In genomic region chr5:72586667-72587191, GRCm38 (mm10) we compare ENCODE assay signal across 14 mouse cellular contexts. TPM values are rescaled to one million over a fixed set of nuclear protein-coding genes. Genes with fewer than 3 reads are reported as not detected.
DNase-seq lines count a peak whose midpoint lies in the region; ATAC-seq and TF ChIP-seq lines count a peak whose summit lies in the region.
"Not testable (repeated sequence)": the region's sequence is repeated elsewhere in the genome, so short reads cannot be mapped to it uniquely, and the experiment has no call there.
"Had no signal": no experiment of that assay in that cellular context is flagged by ENCODE, and none has a peak within 500 bp of the region (broad histone marks: within the 10 kb centered on the region; RNA-seq: fewer than 3 reads in every experiment).

No protein-coding gene starts in this region.

- peak; percentile 19 for DNase-seq in embryonic facial prominence, embryonic 10.5 days (ENCODE audit: low spot score)
- DNase-seq in heart, postnatal 0 days (ENCODE audit: low spot score), result not testable (repeated sequence)
- DNase-seq in thymus, postnatal 4 days, result peak; percentile 13

- not testable (repeated sequence) for H3K9me3 ChIP-seq in embryonic facial prominence, embryonic 10.5 days; forebrain, embryonic 15.5 days; heart, postnatal 0 days (replicated peaks; ENCODE audit: control insufficient read depth, low read length); intestine, embryonic 16.5 days (ENCODE audit: control insufficient read depth, low read length); limb, embryonic 15.5 days; neural tube, embryonic 13.5 days

- H3K36me3 ChIP-seq in embryonic facial prominence, embryonic 10.5 days (replicated peaks); forebrain, embryonic 15.5 days; heart, postnatal 0 days (replicated peaks; ENCODE audit: control insufficient read depth, insufficient read depth, low read length); intestine, embryonic 16.5 days (ENCODE audit: control insufficient read depth, insufficient read depth, low read length); limb, embryonic 15.5 days; neural tube, embryonic 13.5 days: not testable (repeated sequence)

- not testable (repeated sequence) for H3K4me1 ChIP-seq in embryonic facial prominence, embryonic 10.5 days; forebrain, embryonic 15.5 days; heart, postnatal 0 days (ENCODE audit: control insufficient read depth, insufficient read depth); intestine, embryonic 16.5 days (ENCODE audit: control insufficient read depth, insufficient read depth, low read length); limb, embryonic 15.5 days; neural tube, embryonic 13.5 days (replicated peaks)

- WGBS in embryonic facial prominence, embryonic 10.5 days, result 43% methylated on average over 25 of the region's 25 CpGs
- 45% methylated on average over 25 of the region's 25 CpGs for WGBS in forebrain, embryonic 15.5 days
- 39% methylated on average over 25 of the region's 25 CpGs for WGBS in heart, postnatal 0 days
- WGBS in intestine, embryonic 16.5 days, result 47% methylated on average over 25 of the region's 25 CpGs
- WGBS in limb, embryonic 15.5 days, result 42% methylated on average over 25 of the region's 25 CpGs
- 46% methylated on average over 25 of the region's 25 CpGs for WGBS in neural tube, embryonic 13.5 days

- TF ChIP-seq CTCF in heart, postnatal 0 days (IDR thresholded peaks at IDR 0.05; ENCODE audit: low read depth), result not testable (repeated sequence)

- ATAC-seq in forebrain, embryonic 15.5 days (replicated peaks), result peak; percentile 78
- not testable (repeated sequence) for ATAC-seq in heart, postnatal 0 days (ENCODE audit: insufficient read depth, low read depth); limb, embryonic 15.5 days (ENCODE audit: insufficient number of reproducible peaks, low FRiP score, low TSS enrichment, low read depth)
- ATAC-seq in intestine, embryonic 16.5 days, result 0 out of 2 replicates have a peak, but pooled peaks have one; percentile 16
- ATAC-seq in megakaryocyte progenitor cell, adult 5-6 weeks (replicated peaks; ENCODE audit: poor library complexity), result 0 out of 2 replicates have a peak, but pooled peaks have one; percentile 19
- ATAC-seq in neural tube, embryonic 13.5 days (ENCODE audit: low read depth), result peak; percentile 84

- peak overlapping the region; percentile 27 for H3K9ac ChIP-seq in forebrain, embryonic 15.5 days (replicated peaks)
- H3K9ac ChIP-seq in heart, postnatal 0 days (replicated peaks; ENCODE audit: low read depth, low read length); limb, embryonic 15.5 days: not testable (repeated sequence)
- H3K9ac ChIP-seq in intestine, embryonic 16.5 days (ENCODE audit: low read depth, low read length), result peak overlapping the region; percentile 45; the same call in 1 of the 2 replicates
- H3K9ac ChIP-seq in neural tube, embryonic 13.5 days, result peak overlapping the region; percentile 62

- H3K27me3 ChIP-seq in embryonic facial prominence, embryonic 10.5 days (replicated peaks; ENCODE audit: low read depth, poor library complexity, severe bottlenecking), result peaks cover 53% of the 10 kb centered on the region
- H3K27me3 ChIP-seq in forebrain, embryonic 15.5 days; intestine, embryonic 16.5 days (replicated peaks; ENCODE audit: control insufficient read depth, insufficient read depth, low read length): not testable (repeated sequence)
- H3K27me3 ChIP-seq in heart, postnatal 0 days (ENCODE audit: control insufficient read depth, insufficient read depth, low read length), result peaks cover 25% of the 10 kb centered on the region
- peaks cover 15% of the 10 kb centered on the region for H3K27me3 ChIP-seq in limb, embryonic 15.5 days
- peaks cover 20% of the 10 kb centered on the region; the same call in 1 of the 2 replicates for H3K27me3 ChIP-seq in neural tube, embryonic 13.5 days

- H3K27ac ChIP-seq in embryonic facial prominence, embryonic 10.5 days (replicated peaks); forebrain, embryonic 15.5 days (replicated peaks); heart, postnatal 0 days (ENCODE audit: low read depth); intestine, embryonic 16.5 days (ENCODE audit: low read length); limb, embryonic 15.5 days; neural tube, embryonic 13.5 days (replicated peaks): not testable (repeated sequence)

- H3K4me2 ChIP-seq in forebrain, embryonic 15.5 days (replicated peaks), result peak overlapping the region; percentile 68
- peak overlapping the region; percentile 59 for H3K4me2 ChIP-seq in heart, postnatal 0 days (ENCODE audit: low read depth, low read length)
- peak overlapping the region; percentile 77 for H3K4me2 ChIP-seq in intestine, embryonic 16.5 days (ENCODE audit: low read depth, low read length)
- peak overlapping the region; percentile 59 for H3K4me2 ChIP-seq in limb, embryonic 15.5 days
- H3K4me2 ChIP-seq in neural tube, embryonic 13.5 days, result peak overlapping the region; percentile 63

- H3K4me3 ChIP-seq in embryonic facial prominence, embryonic 10.5 days, result peak overlapping the region; percentile 57
- peak overlapping the region; percentile 39 for H3K4me3 ChIP-seq in forebrain, embryonic 15.5 days
- peak overlapping the region; percentile 43 for H3K4me3 ChIP-seq in heart, postnatal 0 days (ENCODE audit: low read depth, low read length)
- peak overlapping the region; percentile 46 for H3K4me3 ChIP-seq in intestine, embryonic 16.5 days (ENCODE audit: low read length)
- H3K4me3 ChIP-seq in limb, embryonic 15.5 days, result peak overlapping the region; percentile 38
- peak overlapping the region; percentile 41 for H3K4me3 ChIP-seq in neural tube, embryonic 13.5 days

- TF ChIP-seq EP300 in heart, postnatal 0 days (IDR thresholded peaks at IDR 0.05; ENCODE audit: low read depth), result not testable (repeated sequence)

RNA-seq across cellular contexts. Expression of gene Gm5868, which starts 0.6 kb away (rescaled TPM):
- polyA plus RNA-seq in embryonic facial prominence, embryonic 10.5 days (2016; fragmentation: Nextera tagmentation; extraction: Ambion mirVana), result 1.1 and 2.0 TPM in 2 replicates
- polyA plus RNA-seq in forebrain, embryonic 15.5 days (2015; fragmentation: Nextera tagmentation; extraction: Ambion mirVana), result 2.3 and 2.5 TPM in 2 replicates
- not detected in 2 replicates for total RNA-seq in heart, postnatal 0 days (2014; rRNA removed; ENCODE audit: low replicate concordance)
- not detected in 2 replicates for polyA plus RNA-seq in heart, postnatal 0 days (2015; fragmentation: Nextera tagmentation; extraction: Ambion mirVana)
- polyA plus RNA-seq in intestine, embryonic 16.5 days (2015; fragmentation: Nextera tagmentation; extraction: Ambion mirVana), result 0.29 and 0.42 TPM in 2 replicates
- polyA plus RNA-seq in limb, embryonic 15.5 days (2015; fragmentation: Nextera tagmentation; extraction: Ambion mirVana), result 0.27 and 0.31 TPM in 2 replicates
- not detected in 2 replicates for total RNA-seq in megakaryocyte progenitor cell, adult 5-6 weeks (2015)
- total RNA-seq in megakaryocyte progenitor cell, adult 5-6 weeks (2017), result not detected in 2 replicates
- polyA plus RNA-seq in neural tube, embryonic 13.5 days (2015; fragmentation: Nextera tagmentation; extraction: Ambion mirVana), result 10.5 and 10.8 TPM in 2 replicates
- total RNA-seq: CH12.LX; gastrocnemius, postnatal 4 days; heart, postnatal 4 days had no signal
- polyA plus RNA-seq: adrenal gland, adult 2 months had no signal

RNA-seq across cellular contexts. Expression of gene Zar1, which starts 5.7 kb away (rescaled TPM):
- 1.2 and 1.3 TPM in 2 replicates for polyA plus RNA-seq in embryonic facial prominence, embryonic 10.5 days (2016; fragmentation: Nextera tagmentation; extraction: Ambion mirVana)
- 1.2 and 1.6 TPM in 2 replicates for polyA plus RNA-seq in forebrain, embryonic 15.5 days (2015; fragmentation: Nextera tagmentation; extraction: Ambion mirVana)
- total RNA-seq in heart, postnatal 0 days (2014; rRNA removed; ENCODE audit: low replicate concordance), result not detected in 2 replicates
- polyA plus RNA-seq in heart, postnatal 0 days (2015; fragmentation: Nextera tagmentation; extraction: Ambion mirVana), result not detected in 2 replicates
- 0.09 TPM in 1 of 2 replicates, not detected in the other for polyA plus RNA-seq in intestine, embryonic 16.5 days (2015; fragmentation: Nextera tagmentation; extraction: Ambion mirVana)
- polyA plus RNA-seq in limb, embryonic 15.5 days (2015; fragmentation: Nextera tagmentation; extraction: Ambion mirVana), result 0.40 and 0.61 TPM in 2 replicates
- not detected in 2 replicates for total RNA-seq in megakaryocyte progenitor cell, adult 5-6 weeks (2015)
- total RNA-seq in megakaryocyte progenitor cell, adult 5-6 weeks (2017), result not detected in 2 replicates
- 3.8 and 5.9 TPM in 2 replicates for polyA plus RNA-seq in neural tube, embryonic 13.5 days (2015; fragmentation: Nextera tagmentation; extraction: Ambion mirVana)
- total RNA-seq: adrenal gland, adult 2 months; CH12.LX; gastrocnemius, postnatal 4 days; heart, postnatal 4 days had no signal
- polyA plus RNA-seq: adrenal gland, adult 2 months had no signal

RNA-seq across cellular contexts. Expression of gene Nfxl1, which starts 27.2 kb away (rescaled TPM):
- polyA plus RNA-seq in embryonic facial prominence, embryonic 10.5 days (2016; fragmentation: Nextera tagmentation; extraction: Ambion mirVana), result 19.3 and 20.5 TPM in 2 replicates
- 14.4 TPM in 2 replicates for polyA plus RNA-seq in forebrain, embryonic 15.5 days (2015; fragmentation: Nextera tagmentation; extraction: Ambion mirVana)
- total RNA-seq in heart, postnatal 0 days (2014; rRNA removed; ENCODE audit: low replicate concordance), result 6.3 and 8.4 TPM in 2 replicates
- 4.3 and 4.9 TPM in 2 replicates for polyA plus RNA-seq in heart, postnatal 0 days (2015; fragmentation: Nextera tagmentation; extraction: Ambion mirVana)
- polyA plus RNA-seq in intestine, embryonic 16.5 days (2015; fragmentation: Nextera tagmentation; extraction: Ambion mirVana), result 9.6 and 11.3 TPM in 2 replicates
- 15.4 and 16.6 TPM in 2 replicates for polyA plus RNA-seq in limb, embryonic 15.5 days (2015; fragmentation: Nextera tagmentation; extraction: Ambion mirVana)
- total RNA-seq in megakaryocyte progenitor cell, adult 5-6 weeks (2015), result 15.3 and 21.6 TPM in 2 replicates
- total RNA-seq in megakaryocyte progenitor cell, adult 5-6 weeks (2017), result 13.0 and 25.4 TPM in 2 replicates
- polyA plus RNA-seq in neural tube, embryonic 13.5 days (2015; fragmentation: Nextera tagmentation; extraction: Ambion mirVana), result 13.7 and 15.2 TPM in 2 replicates

RNA-seq across cellular contexts. Expression of gene Cnga1, which starts 57.3 kb away (rescaled TPM):
- polyA plus RNA-seq in embryonic facial prominence, embryonic 10.5 days (2016; fragmentation: Nextera tagmentation; extraction: Ambion mirVana), result not detected in 2 replicates
- polyA plus RNA-seq in forebrain, embryonic 15.5 days (2015; fragmentation: Nextera tagmentation; extraction: Ambion mirVana), result not detected in 2 replicates
- total RNA-seq in heart, postnatal 0 days (2014; rRNA removed; ENCODE audit: low replicate concordance), result not detected in 2 replicates
- polyA plus RNA-seq in heart, postnatal 0 days (2015; fragmentation: Nextera tagmentation; extraction: Ambion mirVana), result not detected in 2 replicates
- polyA plus RNA-seq in intestine, embryonic 16.5 days (2015; fragmentation: Nextera tagmentation; extraction: Ambion mirVana), result not detected in 2 replicates
- not detected in 2 replicates for polyA plus RNA-seq in limb, embryonic 15.5 days (2015; fragmentation: Nextera tagmentation; extraction: Ambion mirVana)
- total RNA-seq in megakaryocyte progenitor cell, adult 5-6 weeks (2015), result not detected in 2 replicates
- total RNA-seq in megakaryocyte progenitor cell, adult 5-6 weeks (2017), result not detected in 2 replicates
- not detected in 2 replicates for polyA plus RNA-seq in neural tube, embryonic 13.5 days (2015; fragmentation: Nextera tagmentation; extraction: Ambion mirVana)
- total RNA-seq: adrenal gland, adult 2 months; CH12.LX; gastrocnemius, postnatal 4 days; heart, postnatal 4 days; layer of hippocampus, postnatal 10 days; left cerebral cortex, postnatal 25 days had no signal
- polyA plus RNA-seq: adrenal gland, adult 2 months had no signal
